Mouse (Mus musculus) heart, embryonic 16.5 days (tissue): ENCODE results near the gene Mettl18. TPM values are rescaled to one million over a fixed set of nuclear protein-coding genes. Genes with fewer than 3 reads are reported as not detected.
A peak's percentile ranks its signal among the peaks of the same experiment; 100 is the strongest.
"Not testable (repeated sequence)": the region's sequence is repeated elsewhere in the genome, so short reads cannot be mapped to it uniquely, and the experiment has no call there.

Experiments used
- ATAC-seq: fragments of 200-750 bp; cut with Nextera tagmentation; replicated peaks from 2 replicates; pipeline ENCODE4 v1.8.0; 2017; ENCODE audit warnings: moderate number of reproducible peaks; ENCODE audit not compliant: insufficient read depth, low FRiP score; ENCODE audit errors: extremely low read depth
- H3K27ac ChIP-seq: fragments of 300-500 bp; sonication (generic); 2 replicates; pipeline ENCODE4 v1.5.1; 2014; ENCODE audit warnings: mild to moderate bottlenecking, low read length, control low read depth, moderate library complexity
- H3K27me3 ChIP-seq: fragments of 300-500 bp; sonication (generic); 2 replicates; pipeline ENCODE4 v1.6.1; 2014; ENCODE audit warnings: low read length, mixed read lengths; ENCODE audit not compliant: control insufficient read depth, insufficient read depth
- H3K36me3 ChIP-seq: fragments of 300-500 bp; sonication (generic); 2 replicates; pipeline ENCODE4 v1.6.1; 2014; ENCODE audit not compliant: control insufficient read depth, insufficient read depth
- H3K4me1 ChIP-seq: fragments of 300-500 bp; sonication (generic); 2 replicates; pipeline ENCODE4 v1.6.1; 2014; ENCODE audit warnings: low read length, mixed read lengths; ENCODE audit not compliant: control insufficient read depth, insufficient read depth
- H3K4me2 ChIP-seq: fragments of 300-500 bp; sonication (generic); 2 replicates; pipeline ENCODE4 v1.6.1; 2014; ENCODE audit warnings: low read depth, mild to moderate bottlenecking, control low read depth, low read length
- H3K4me3 ChIP-seq: fragments of 300-500 bp; sonication (generic); 2 replicates; pipeline ENCODE4 v1.5.1; 2014; ENCODE audit warnings: mild to moderate bottlenecking, control low read depth, low read length
- H3K9ac ChIP-seq: fragments of 300-500 bp; sonication (generic); 2 replicates; pipeline ENCODE4 v1.6.1; 2014; ENCODE audit warnings: low read length, control low read depth
- H3K9me3 ChIP-seq: fragments of 300-500 bp; sonication (generic); replicated peaks from 2 replicates; pipeline ENCODE4 v1.6.1; 2016; ENCODE audit warnings: low read length; ENCODE audit not compliant: control insufficient read depth
- WGBS: fragments of 180-500 bp; shearing (Covaris S2); extraction: QIAGEN DNeasy Blood & Tissue Kit; methylation state at CpG from one replicate; pipeline ENCODE4 v1.1.7; 2014; 5-methylcytosine and 5-hydroxymethylcytosine counted together
- polyA plus RNA-seq: library from polyadenylated mRNA; unstranded; fragments of >200 nt; fragmentation: Nextera tagmentation; extraction: Ambion mirVana; gene quantifications from 2 replicates; pipeline ENCODE4 v1.2.1, GENCODE M21; 2015

Mettl18 gene
- polyA plus RNA-seq, 1 experiment from 2014 or later, result 7.4 TPM

- not testable (repeated sequence) for H3K9me3 ChIP-seq, H3K27me3 ChIP-seq, H3K27ac ChIP-seq, H3K36me3 ChIP-seq, H3K9ac ChIP-seq, ATAC-seq, H3K4me3 ChIP-seq, H3K4me2 ChIP-seq, H3K4me1 ChIP-seq
- WGBS, result 80% methylated on average over 5 of the region's 5 CpGs
These were observed 27.4 kb downstream of the Mettl18 start for GRCm38 (mm10) chr1:164022106-164022505.

- Histone ChIP-seq H3K4me1 (no peaks in the 10 kb centered on the region), H3K9ac (no peak overlapping the region), H3K4me3 (no peak overlapping the region), H3K36me3 (no peaks in the 10 kb centered on the region), H3K9me3 (0 out of 2 replicates have a peak, but pooled peaks cover 3% of the 10 kb centered on the region), H3K27me3 (no peaks in the 10 kb centered on the region), H3K4me2 (no peak overlapping the region), H3K27ac (no peak overlapping the region)
- no peak for ATAC-seq
- WGBS, result 62% methylated on average over 4 of the region's 4 CpGs
These were observed 31.0 kb downstream of the Mettl18 start for GRCm38 (mm10) chr1:164025685-164026084.

- H3K36me3 ChIP-seq, result no peaks in the 10 kb centered on the region
- no peaks in the 10 kb centered on the region for H3K27me3 ChIP-seq
- H3K4me1 ChIP-seq, result no peaks in the 10 kb centered on the region
- H3K27ac ChIP-seq, result no peak overlapping the region
- H3K4me3 ChIP-seq, result no peak overlapping the region
- ATAC-seq, result no peak
- no peak overlapping the region for H3K9ac ChIP-seq
- 57% methylated on average over 5 of the region's 5 CpGs for WGBS
- H3K4me2 ChIP-seq, result no peak overlapping the region
- 0 out of 2 replicates have a peak, but pooled peaks cover 3% of the 10 kb centered on the region for H3K9me3 ChIP-seq
These were observed 32.7 kb downstream of the Mettl18 start for GRCm38 (mm10) chr1:164027416-164027815.

GRCm38 (mm10) chr1:164040385-164041135 lies 45.9 kb downstream of the Mettl18 start:
- Histone ChIP-seq H3K4me3 (no peak overlapping the region), H3K9ac (no peak overlapping the region), H3K27me3 (no peaks in the 10 kb centered on the region), H3K27ac (no peak overlapping the region), H3K4me1 (peaks cover 6% of the 10 kb centered on the region; the same call in 1 of the 2 replicates), H3K36me3 (no peaks in the 10 kb centered on the region), H3K4me2 (no peak overlapping the region), H3K9me3 (no peaks in the 10 kb centered on the region)
- ATAC-seq, result no peak
- 74% methylated on average over 10 of the region's 10 CpGs for WGBS

- peak; percentile 73; the same call in 1 of the 2 replicates for ATAC-seq
- no peak overlapping the region for H3K4me2 ChIP-seq
- no peak overlapping the region for H3K27ac ChIP-seq
- H3K27me3 ChIP-seq, result no peaks in the 10 kb centered on the region
- peaks cover 6% of the 10 kb centered on the region; the same call in 1 of the 2 replicates for H3K4me1 ChIP-seq
- no peak overlapping the region for H3K9ac ChIP-seq
- H3K36me3 ChIP-seq, result no peaks in the 10 kb centered on the region
- WGBS, result 34% methylated on average over 3 of the region's 3 CpGs
- no peaks in the 10 kb centered on the region for H3K9me3 ChIP-seq
- H3K4me3 ChIP-seq, result no peak overlapping the region
These were observed 48.9 kb downstream of the Mettl18 start for GRCm38 (mm10) chr1:164043549-164043948.

Other genes with a start within 250 kb of the Mettl18 start
- 18.0 and 18.8 TPM in 2 replicates for gene Kifap3, start 215.3 kb upstream of the Mettl18 start, polyA plus RNA-seq
- 9.5 and 10.8 TPM in 2 replicates for gene Scyl3, start 65.8 kb upstream of the Mettl18 start, polyA plus RNA-seq
- gene BC055324, start 93 bp upstream of the Mettl18 start, polyA plus RNA-seq, result 12.2 and 13.1 TPM in 2 replicates
- 2.2 and 3.0 TPM in 2 replicates for gene Sele, start 53.3 kb downstream of the Mettl18 start, polyA plus RNA-seq
- 9.6 and 21.8 TPM in 2 replicates for gene Sell, start 67.1 kb downstream of the Mettl18 start, polyA plus RNA-seq
- gene Selp, start 120.4 kb downstream of the Mettl18 start, polyA plus RNA-seq, result 0.34 and 0.38 TPM in 2 replicates
- gene F5, start 156.9 kb downstream of the Mettl18 start, polyA plus RNA-seq, result 0.21 TPM in 2 replicates